Mouse (Mus musculus) midbrain, postnatal 0 days (tissue): ENCODE measurements at regions not wholly inside any gene's neighbourhood (a gene's known extent, or its start where the extent isn't known, plus 50 kb on each side); places are given as distances from the start of the nearest gene placed in this dataset.

Source experiments
- ATAC-seq: fragments of 200-750 bp; cut with Nextera tagmentation; 2 replicates; pipeline ENCODE4 v1.8.0; 2017; ENCODE audit warnings: moderate number of reproducible peaks, mild to moderate bottlenecking, moderate TSS enrichment, moderate library complexity; ENCODE audit not compliant: low FRiP score
- DNase-seq: peaks from one replicate; pipeline ENCODE4 v3.0.0-alpha.2; 2015; ENCODE audit warnings: low spot score
- H3K27ac ChIP-seq: fragments of 300-500 bp; sonication (generic); 2 replicates; pipeline ENCODE4 v1.5.1; 2014; ENCODE audit warnings: low read depth, mild to moderate bottlenecking, low read length, mixed read lengths
- H3K27me3 ChIP-seq: fragments of 300-500 bp; sonication (generic); 2 replicates; pipeline ENCODE4 v1.6.1; 2014; ENCODE audit warnings: low read length, control low read depth, mixed read lengths; ENCODE audit not compliant: insufficient read depth
- H3K36me3 ChIP-seq: fragments of 300-500 bp; sonication (generic); 2 replicates; pipeline ENCODE4 v1.6.1; 2014; ENCODE audit warnings: low read length, control low read depth, mixed read lengths; ENCODE audit not compliant: insufficient read depth
- H3K4me1 ChIP-seq: fragments of 300-500 bp; sonication (generic); 2 replicates; pipeline ENCODE4 v1.6.1; 2014; ENCODE audit warnings: mild to moderate bottlenecking, control low read depth, antibody characterized with exemption, low read length, mixed read lengths; ENCODE audit not compliant: insufficient read depth
- H3K4me2 ChIP-seq: fragments of 300-500 bp; sonication (generic); 2 replicates; pipeline ENCODE4 v1.6.1; 2014; ENCODE audit warnings: low read depth, mild to moderate bottlenecking, low read length, mixed read lengths; ENCODE audit not compliant: poor library complexity, severe bottlenecking
- H3K4me3 ChIP-seq: fragments of 300-500 bp; sonication (generic); 2 replicates; pipeline ENCODE4 v1.5.1; 2014; ENCODE audit warnings: low read depth, mild to moderate bottlenecking, low read length, moderate library complexity
- H3K9ac ChIP-seq: fragments of 300-500 bp; sonication (generic); replicated peaks from 2 replicates; pipeline ENCODE4 v1.6.1; 2014; ENCODE audit warnings: mild to moderate bottlenecking, low read length, moderate library complexity, mixed read lengths; ENCODE audit not compliant: poor library complexity, severe bottlenecking
- H3K9me3 ChIP-seq: fragments of 300-500 bp; sonication (generic); 2 replicates; pipeline ENCODE4 v1.6.1; 2016; ENCODE audit warnings: low read length, control low read depth
- CTCF ChIP-seq: IDR thresholded peaks from 2 replicates; pipeline ENCODE4 v1.5.1; 2016; ENCODE audit warnings: antibody characterized with exemption, mild to moderate bottlenecking
- WGBS: fragments of 180-500 bp; shearing (Covaris S2); extraction: QIAGEN DNeasy Blood & Tissue Kit; methylation state at CpG from one replicate; pipeline ENCODE4 v1.1.7; 2014; 5-methylcytosine and 5-hydroxymethylcytosine counted together

DNA sequence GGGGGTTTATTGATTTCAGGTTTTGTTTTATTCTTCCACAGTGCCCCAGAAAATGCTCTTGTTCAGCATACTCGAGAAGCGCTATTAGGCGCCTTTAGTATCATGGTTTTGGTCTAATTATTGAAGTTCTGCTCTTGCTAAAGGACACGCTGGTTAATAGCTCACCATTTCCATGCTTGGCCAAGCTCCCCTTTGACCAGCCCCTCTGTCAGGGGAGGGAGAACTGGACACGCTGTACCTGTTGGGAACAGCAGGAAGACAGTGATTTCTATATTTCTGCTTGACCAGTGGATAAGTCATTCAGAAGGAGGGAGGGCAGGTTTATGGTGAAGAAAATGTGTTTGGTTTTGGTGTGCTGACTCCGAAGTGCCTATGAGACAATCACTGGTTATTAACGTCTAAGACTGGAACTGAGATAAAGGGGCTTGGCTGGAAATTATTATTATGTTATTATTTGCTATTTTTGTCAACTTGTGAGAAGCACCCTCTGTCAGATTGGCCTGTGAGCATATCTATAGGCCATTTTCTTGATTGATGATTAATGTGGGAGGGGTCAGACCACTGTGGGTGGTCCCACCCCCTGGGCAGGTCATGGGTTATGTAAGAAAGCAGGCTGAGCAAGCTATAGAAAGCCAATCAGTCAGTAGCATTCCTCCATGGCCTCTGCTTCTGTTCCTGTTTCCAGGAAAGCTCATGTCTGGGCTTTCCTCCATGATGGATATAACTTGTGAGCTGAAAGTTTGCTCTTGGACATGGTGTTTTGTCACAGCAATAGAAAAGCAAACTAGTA is 51.2 kb upstream of the Tanc2 start:
- Histone ChIP-seq H3K9me3 (no peaks in the 10 kb centered on the region), H3K4me1 (no peaks in the 10 kb centered on the region), H3K9ac (no peak overlapping the region), H3K27ac (no peak overlapping the region), H3K36me3 (no peaks in the 10 kb centered on the region), H3K4me3 (no peak overlapping the region), H3K27me3 (no peaks in the 10 kb centered on the region), H3K4me2 (no peak overlapping the region)
- TF ChIP-seq CTCF: no peak
- no peak for DNase-seq
- 91% methylated on average over 7 of the region's 7 CpGs for WGBS
- no peak for ATAC-seq

DNA sequence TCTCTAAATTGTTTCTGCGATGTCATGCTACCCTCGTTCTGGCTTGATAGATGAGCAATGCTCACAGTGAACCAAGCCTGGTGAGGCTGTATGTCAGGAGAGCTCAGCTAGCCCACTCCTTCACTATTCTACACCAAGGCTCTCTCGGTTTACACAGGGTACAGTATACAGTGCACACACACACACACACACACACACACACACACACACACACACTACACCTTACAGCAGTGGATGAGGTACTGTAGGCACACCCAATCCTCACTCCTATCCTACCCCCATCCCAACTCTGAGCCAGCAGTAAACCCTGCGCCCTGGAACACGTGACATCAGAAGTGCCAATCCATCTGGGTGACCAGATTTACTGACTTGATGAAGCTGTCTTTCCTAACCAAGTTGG is 57.2 kb upstream of the Tanc2 start:
- Histone ChIP-seq H3K27ac (no peak overlapping the region), H3K9me3 (no peaks in the 10 kb centered on the region), H3K27me3 (no peaks in the 10 kb centered on the region), H3K4me2 (no peak overlapping the region), H3K36me3 (no peaks in the 10 kb centered on the region), H3K9ac (no peak overlapping the region), H3K4me1 (no peaks in the 10 kb centered on the region), H3K4me3 (no peak overlapping the region)
- DNase-seq (no peak), ATAC-seq (no peak)
- no peak for TF ChIP-seq CTCF
- WGBS: 92% methylated on average over 5 of the region's 5 CpGs

DNA sequence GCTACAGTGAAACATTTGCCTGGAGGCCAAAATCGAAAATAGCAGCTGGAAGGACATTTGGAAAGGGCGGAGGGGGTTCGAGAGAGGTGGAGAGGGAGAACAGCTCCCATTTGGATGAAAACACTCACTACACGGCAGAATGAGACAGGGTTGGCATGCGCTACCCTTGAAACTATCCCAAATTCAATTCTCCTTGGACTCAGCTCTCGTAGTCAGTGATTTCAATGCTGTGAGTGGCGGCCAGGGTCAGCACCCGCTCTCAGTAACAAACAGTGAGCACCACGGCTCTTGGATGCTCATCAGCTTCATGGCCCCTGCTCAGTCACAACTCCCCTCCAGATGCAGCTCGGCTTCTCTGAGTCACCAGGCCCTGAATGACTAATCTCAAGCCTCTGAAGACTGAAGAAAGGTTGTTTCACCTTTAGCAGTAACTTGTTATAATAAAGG is 59.1 kb upstream of the Tanc2 start:
- Histone ChIP-seq H3K9me3 (no peaks in the 10 kb centered on the region), H3K27me3 (no peaks in the 10 kb centered on the region), H3K4me1 (no peaks in the 10 kb centered on the region), H3K36me3 (no peaks in the 10 kb centered on the region), H3K27ac (no peak overlapping the region; the same call in 1 of the 2 replicates), H3K4me2 (no peak overlapping the region), H3K9ac (no peak overlapping the region), H3K4me3 (no peak overlapping the region)
- TF ChIP-seq CTCF: no peak
- ATAC-seq (no peak), DNase-seq (peak; percentile 48)
- 62% methylated on average over 10 of the region's 10 CpGs for WGBS

DNA sequence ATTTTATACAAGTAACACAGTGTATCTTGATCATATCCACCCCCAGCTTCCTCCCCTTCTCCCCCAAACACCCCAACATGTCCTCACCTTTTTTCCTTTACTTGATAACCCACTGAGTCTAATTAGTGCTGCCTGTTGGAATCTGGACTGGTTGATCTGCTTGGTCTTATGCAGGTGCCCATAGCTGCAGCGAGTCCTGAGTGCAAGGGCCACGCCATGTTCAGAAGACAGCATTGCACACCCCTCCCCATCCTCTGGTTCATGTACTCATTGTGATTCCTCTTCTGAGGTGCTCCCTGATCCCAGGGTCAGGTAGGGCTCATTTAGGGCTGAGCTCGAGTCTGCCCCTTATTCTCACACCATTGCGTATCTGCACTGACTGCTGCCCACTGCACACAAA is 63.7 kb upstream of the Tanc2 start:
- Histone ChIP-seq H3K4me1 (peaks cover 3% of the 10 kb centered on the region; the same call in 1 of the 2 replicates), H3K36me3 (no peaks in the 10 kb centered on the region), H3K9me3 (no peaks in the 10 kb centered on the region), H3K9ac (no peak overlapping the region), H3K4me2 (no peak overlapping the region), H3K27me3 (no peaks in the 10 kb centered on the region), H3K27ac (no peak overlapping the region), H3K4me3 (no peak overlapping the region)
- ATAC-seq (no peak), DNase-seq (no peak)
- 97% methylated on average over 4 of the region's 4 CpGs for WGBS
- TF ChIP-seq CTCF: no peak

DNA sequence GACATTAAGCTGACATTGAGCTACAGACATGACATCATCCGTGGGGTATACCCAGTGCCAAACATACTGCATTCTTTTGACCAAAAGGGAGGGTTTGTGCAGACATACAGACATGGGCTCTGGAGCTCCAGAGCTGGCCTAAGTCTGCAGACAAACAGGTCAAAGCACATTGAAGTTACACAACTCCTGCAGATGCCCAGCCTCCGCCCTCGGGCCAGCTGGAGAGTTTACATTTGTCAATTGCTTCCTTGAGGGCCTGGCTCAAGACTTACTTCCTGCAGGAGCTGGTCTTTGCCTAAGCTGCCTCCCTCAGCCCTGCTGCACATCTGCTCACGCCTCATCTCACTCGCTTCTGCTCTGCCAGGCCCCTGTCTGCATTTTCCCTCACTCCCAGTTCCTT is 64.2 kb upstream of the Tanc2 start:
- no peaks in the 10 kb centered on the region for H3K9me3 ChIP-seq
- 53% methylated on average over 5 of the region's 5 CpGs for WGBS
- ATAC-seq: no peak
- H3K9ac ChIP-seq: no peak overlapping the region
- peaks cover 3% of the 10 kb centered on the region; the same call in 1 of the 2 replicates for H3K4me1 ChIP-seq
- no peaks in the 10 kb centered on the region for H3K36me3 ChIP-seq
- TF ChIP-seq CTCF: no peak
- H3K27ac ChIP-seq: no peak overlapping the region
- no peak for DNase-seq
- H3K27me3 ChIP-seq: no peaks in the 10 kb centered on the region
- no peak overlapping the region for H3K4me3 ChIP-seq
- H3K4me2 ChIP-seq: no peak overlapping the region

DNA sequence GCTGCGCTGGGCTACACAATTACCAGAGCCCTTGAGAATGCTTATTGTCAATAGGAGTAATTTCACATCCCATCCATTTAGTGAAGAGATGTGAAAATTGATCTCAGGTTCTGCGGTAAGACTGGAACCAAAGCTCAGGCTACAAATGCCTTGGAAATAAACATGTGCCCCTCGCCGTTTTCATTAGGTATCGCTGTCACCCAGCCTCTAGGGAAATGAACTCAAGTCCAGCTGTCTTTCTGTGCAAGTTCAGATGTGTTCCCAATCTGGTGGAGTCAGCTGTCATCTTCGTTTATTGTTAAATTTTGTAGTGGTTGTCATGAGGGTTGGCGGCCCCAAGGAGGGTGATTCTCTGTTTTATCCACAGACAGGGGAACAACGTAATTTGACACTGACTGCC is 65.4 kb upstream of the Tanc2 start:
- ATAC-seq (no peak), DNase-seq (no peak)
- Histone ChIP-seq H3K4me3 (no peak overlapping the region), H3K27me3 (no peaks in the 10 kb centered on the region), H3K4me2 (no peak overlapping the region), H3K36me3 (no peaks in the 10 kb centered on the region), H3K9ac (no peak overlapping the region), H3K9me3 (no peaks in the 10 kb centered on the region), H3K4me1 (peaks cover 3% of the 10 kb centered on the region; the same call in 1 of the 2 replicates), H3K27ac (no peak overlapping the region)
- 35% methylated on average over 8 of the region's 8 CpGs for WGBS
- TF ChIP-seq CTCF: no peak
